Mouse (Mus musculus): Measurements from ENCODE around the gene Camk1.

The Camk1 gene

DNA sequence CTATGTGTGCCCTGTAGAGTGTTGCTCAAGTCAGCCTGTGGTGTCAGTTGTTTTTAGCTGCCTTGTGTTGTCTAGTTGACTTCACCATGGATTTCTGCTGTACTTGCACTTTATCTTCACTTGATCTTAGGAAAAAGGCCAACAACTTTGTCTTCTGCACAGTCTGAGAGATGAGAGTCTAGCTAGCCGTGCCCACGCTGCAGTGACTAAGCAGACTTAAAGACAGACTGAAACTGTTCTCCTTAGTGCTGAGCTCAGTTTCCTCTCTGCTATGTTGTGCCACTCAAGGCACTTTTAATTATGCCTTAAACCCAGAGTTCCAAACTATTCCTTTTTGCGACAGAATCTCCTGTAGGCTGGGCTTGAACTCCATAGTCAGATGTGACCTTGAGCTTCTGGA lies 27.8 kb downstream of the Camk1 start:
- in situ Hi-C loops (cut with MboI; ENCODE audit: unreplicated experiment in 2 of 2), result loop anchor here in 1 of 2 experiments (5.0 kb wide), 1 partner anchor 274 kb away; no protein-coding TSS in a partner anchor

GRCm38 (mm10) chr6:113308141-113308540 lies 35.6 kb downstream of the Camk1 start:
- in situ Hi-C loops (cut with MboI; ENCODE audit: unreplicated experiment in 2 of 2), result loop anchor here (5.0 to 10.0 kb wide), 2 partner anchors 136 to 263 kb away; partner anchors contain the start of gene Thumpd3 (in 1 of the 2)

DNA sequence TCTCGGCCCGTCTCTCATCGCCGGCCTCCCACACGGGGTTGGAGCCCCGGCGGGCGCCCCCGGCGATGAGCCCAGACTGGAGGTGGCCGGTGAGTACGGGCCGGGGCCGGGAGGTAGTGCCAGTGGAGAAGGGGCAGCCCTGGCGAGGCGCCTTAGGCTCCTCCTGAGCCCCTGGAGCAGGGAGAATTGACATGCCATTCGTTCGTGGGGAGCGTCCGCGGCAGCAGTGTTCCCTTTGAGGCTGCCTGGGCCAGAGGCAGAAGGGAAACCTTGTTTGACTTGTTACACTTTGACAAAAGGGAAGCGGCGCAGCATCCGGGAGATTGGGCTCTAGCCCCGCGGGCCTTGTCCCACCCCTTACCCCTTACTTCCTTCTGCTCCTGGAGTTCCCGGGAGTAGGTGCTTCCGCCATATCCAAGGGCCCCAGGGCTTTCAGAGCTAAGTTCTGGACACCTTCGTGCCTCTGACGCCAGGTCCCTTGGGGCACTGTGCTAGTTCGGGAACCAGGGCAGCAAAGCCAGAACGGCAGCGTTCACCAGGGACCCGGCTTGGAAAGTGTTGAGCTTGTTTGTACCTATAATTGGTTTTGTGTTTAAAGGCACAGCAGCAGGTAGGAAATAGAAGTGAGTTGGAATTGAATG lies 36.2 kb downstream of the Camk1 start:
- in situ Hi-C loops (cut with MboI; ENCODE audit: unreplicated experiment in 2 of 2), result loop anchor here (5.0 to 10.0 kb wide), 2 partner anchors 135 to 263 kb away; partner anchors contain the start of gene Thumpd3 (in 1 of the 2)

DNA sequence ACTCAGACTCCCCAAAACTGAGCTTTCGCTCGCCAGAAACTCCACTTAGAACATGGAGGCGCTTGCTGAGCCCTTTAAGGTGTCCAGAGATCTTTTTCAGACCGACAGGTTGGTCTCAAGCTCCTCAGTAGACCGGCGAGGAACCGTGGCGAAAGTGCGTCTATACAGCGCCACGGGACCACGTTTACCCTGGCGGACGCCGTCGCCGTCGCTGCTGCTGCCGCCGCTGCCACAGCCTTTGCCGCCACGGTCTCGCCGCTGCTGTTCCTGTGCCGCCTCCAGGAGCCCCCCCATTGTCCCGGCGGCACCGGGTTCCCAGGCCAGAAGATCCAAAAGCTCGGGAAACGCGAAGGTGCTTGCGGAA lies 36.8 kb downstream of the Camk1 start, which contains the start of gene Brpf1:
Gene Brpf1, plus strand, starts transcription at position 152 of the 364 bp plus-strand sequence.
- in situ Hi-C loops (cut with MboI; ENCODE audit: unreplicated experiment in 2 of 2), result loop anchor here (5.0 to 10.0 kb wide), 2 partner anchors 135 to 262 kb away; partner anchors contain the start of gene Thumpd3 (in 1 of the 2)

GRCm38 (mm10) chr6:113306322-113306985 lies 37.3 kb downstream of the Camk1 start:
- in situ Hi-C loops (cut with MboI; ENCODE audit: unreplicated experiment in 2 of 2), result loop anchor here (5.0 to 10.0 kb wide), 2 partner anchors 134 to 262 kb away; partner anchors contain the start of gene Thumpd3 (in 1 of the 2)

DNA sequence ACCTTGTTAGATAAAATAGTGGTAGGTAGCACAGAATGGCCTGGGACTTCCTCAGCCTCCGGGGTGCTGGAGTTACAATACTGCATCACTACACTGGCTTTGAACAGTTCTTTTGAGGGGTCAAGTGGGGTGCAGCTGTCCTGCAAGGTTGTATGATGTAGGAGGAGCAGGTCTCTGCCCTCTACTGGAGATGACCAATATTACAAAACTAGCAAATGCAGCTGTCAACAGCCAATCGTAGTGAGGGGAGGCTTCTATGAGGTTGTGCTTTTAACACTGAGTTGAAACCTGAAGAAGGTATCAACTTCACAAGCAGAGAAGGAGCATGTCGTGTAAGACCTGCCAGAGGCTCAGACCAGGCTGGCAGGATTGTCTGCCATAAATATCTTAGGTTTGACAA lies 41.5 kb downstream of the Camk1 start:
- in situ Hi-C loops (cut with MboI; ENCODE audit: unreplicated experiment in 2 of 2), result loop anchor here (5.0 to 10.0 kb wide), 4 partner anchors 40 to 600 kb away; partner anchors contain the start of gene Thumpd3 (in 1 of the 2)

GRCm38 (mm10) chr6:113301350-113301749 lies 42.4 kb downstream of the Camk1 start:
- in situ Hi-C loops (cut with MboI; ENCODE audit: unreplicated experiment in 2 of 2), result loop anchor here (5.0 to 10.0 kb wide), 4 partner anchors 39 to 599 kb away; partner anchors contain the start of gene Thumpd3 (in 1 of the 2)

DNA sequence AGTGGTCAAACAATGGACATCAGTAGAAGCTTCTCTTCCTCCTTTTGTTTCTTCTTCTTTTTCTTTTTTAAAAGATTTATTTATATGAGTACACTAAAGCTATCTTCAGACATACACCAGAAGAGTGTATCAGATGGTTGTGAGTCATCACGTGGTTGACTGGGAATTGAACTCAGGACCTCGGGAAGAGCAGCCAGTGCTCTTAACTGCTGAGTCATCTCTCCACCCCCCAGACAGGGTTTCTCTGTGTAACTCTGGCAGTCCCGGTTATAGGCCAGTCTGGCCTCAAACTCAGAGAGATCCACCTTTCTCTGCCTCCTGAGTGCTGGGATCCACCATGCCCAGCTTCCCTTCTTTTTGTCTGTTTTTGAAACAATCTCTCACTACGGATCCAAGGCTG lies 47.1 kb downstream of the Camk1 start:
- in situ Hi-C loops (cut with MboI; ENCODE audit: unreplicated experiment in 2 of 2), result no loop called here

DNA sequence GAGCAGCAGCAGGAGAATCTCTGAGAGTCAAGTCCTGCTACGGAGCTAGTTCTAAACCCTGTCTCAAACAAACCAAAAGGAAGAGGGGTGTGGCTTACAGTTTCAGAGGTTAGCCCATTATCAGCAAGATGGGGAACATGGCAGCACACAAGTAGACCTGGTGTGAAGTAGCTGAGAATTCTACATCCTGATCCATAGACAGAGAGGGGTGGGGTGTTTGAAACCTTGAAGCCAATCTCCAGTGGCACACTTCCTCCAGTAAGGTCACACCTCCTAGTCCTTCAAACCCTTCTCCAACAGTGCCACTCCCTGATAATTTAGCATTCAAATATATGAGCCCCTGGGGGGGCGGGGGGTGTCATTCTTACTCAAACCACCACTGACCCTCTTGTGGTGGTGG lies 47.7 kb downstream of the Camk1 start:
- in situ Hi-C loops (cut with MboI; ENCODE audit: unreplicated experiment in 2 of 2), result no loop called here

- in situ Hi-C loops (cut with MboI; ENCODE audit: unreplicated experiment in 2 of 2), result no loop called here
Observed at GRCm38 (mm10) chr6:113292938-113293337, 50.8 kb downstream of the Camk1 start.

- in situ Hi-C loops (cut with MboI; ENCODE audit: unreplicated experiment in 2 of 2), result no loop called here
Observed at GRCm38 (mm10) chr6:113290346-113290745, 53.4 kb downstream of the Camk1 start.

DNA sequence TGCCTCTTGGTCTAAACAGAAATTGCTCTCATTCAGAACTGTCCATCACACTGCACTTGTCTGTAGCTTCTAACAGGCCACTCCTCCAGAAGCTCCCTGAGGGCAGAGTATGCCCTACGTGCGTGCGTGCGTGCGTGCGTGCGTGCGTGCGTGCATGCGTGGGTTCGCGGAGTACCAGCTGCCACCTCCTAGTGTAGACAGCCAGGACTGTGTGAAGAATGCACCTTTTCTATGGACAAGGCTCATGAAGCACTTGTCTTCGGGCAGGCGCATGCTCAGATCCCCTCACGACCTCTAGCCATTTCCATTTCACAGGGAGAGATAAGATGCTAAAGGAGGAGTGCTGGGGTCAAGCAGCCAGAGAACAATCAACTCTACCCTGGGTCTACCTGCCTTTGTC lies 54.4 kb downstream of the Camk1 start:
- in situ Hi-C loops (cut with MboI; ENCODE audit: unreplicated experiment in 2 of 2), result no loop called here

DNA sequence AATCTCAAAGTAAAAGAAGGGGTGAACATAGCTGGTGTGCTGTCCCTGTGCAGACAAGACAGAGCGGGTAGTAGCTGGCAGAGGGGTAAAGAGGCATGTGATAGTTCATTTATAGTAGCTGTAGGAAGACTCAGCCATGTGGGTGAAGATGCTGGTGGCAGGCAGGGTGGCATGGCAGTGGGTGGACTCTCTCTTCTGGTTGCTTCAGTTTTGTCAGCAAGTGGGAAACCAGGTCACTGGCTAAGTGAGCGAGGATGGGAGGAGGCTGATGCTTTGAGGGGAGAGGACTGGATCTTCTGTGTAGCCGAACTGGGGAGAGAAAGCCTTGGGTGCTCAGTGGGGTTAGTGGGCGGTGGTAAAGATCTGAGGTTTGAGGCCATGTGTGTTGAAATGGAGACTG lies 56.5 kb downstream of the Camk1 start:
- in situ Hi-C loops (cut with MboI; ENCODE audit: unreplicated experiment in 2 of 2), result no loop called here

DNA sequence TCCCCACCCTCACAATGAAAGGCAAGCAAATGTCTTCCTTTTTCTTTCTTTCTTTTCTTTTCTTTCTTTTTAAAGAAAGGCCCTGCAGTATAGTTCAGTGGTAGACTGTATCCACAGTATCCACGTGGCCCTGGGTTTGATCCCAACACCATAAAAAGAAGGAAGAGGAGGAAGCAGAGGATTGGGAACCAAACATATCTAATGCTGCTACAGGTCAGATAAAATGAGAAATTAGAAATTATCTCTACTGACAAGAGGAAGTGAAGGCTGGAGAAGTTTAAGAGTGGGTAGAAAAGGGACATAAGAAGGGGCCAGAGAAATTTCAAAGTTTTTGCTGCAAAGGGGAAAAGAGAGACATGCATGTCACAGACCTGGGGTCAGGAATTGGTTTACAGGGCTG lies 57.5 kb downstream of the Camk1 start:
- in situ Hi-C loops (cut with MboI; ENCODE audit: unreplicated experiment in 2 of 2), result no loop called here

DNA sequence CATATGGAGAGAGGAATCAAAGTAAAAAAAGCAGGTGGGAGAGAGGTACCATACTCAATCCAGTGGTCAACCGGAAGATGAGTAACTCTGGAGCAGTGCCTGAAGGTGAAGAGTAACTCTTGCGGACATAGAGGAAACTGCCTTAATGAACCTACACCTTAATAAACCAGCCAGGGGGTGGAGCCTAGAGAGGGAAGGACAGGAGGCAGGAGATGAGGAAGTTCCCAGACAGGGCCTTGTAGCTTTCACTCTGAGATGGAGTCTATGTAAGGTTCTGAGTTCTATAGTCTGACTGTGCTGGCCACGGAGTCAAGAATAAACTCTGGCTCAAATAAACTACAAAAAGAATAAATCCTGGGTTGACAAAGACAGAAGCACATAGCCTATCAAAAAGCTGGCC lies 58.9 kb downstream of the Camk1 start:
- in situ Hi-C loops (cut with MboI; ENCODE audit: unreplicated experiment in 2 of 2), result no loop called here

Data from v-Abl transformed pro-B cells (cell line).